Mouse (Mus musculus): ENCODE measurements around the gene Fam213a. TPM values are rescaled to one million over a fixed set of nuclear protein-coding genes. Genes with fewer than 3 reads are reported as not detected.

The Fam213a gene
- polyA plus RNA-seq, 1 experiment from 2014 or later: 32.4 TPM

- no peak for TF ChIP-seq EP300 (optimal IDR thresholded peaks at IDR 0.05)
- Histone ChIP-seq H3K9ac (ENCODE audit: low read length) (no peak overlapping the region), H3K4me2 (replicated peaks; ENCODE audit: low read depth) (no peak overlapping the region), H3K27me3 (ENCODE audit: control insufficient read depth, insufficient read depth, low read length) (no peaks in the 10 kb centered on the region), H3K4me3 (ENCODE audit: low read depth, low read length) (no peak overlapping the region), H3K36me3 (ENCODE audit: control insufficient read depth, insufficient read depth, low read length) (peaks cover 6% of the 10 kb centered on the region; the same call in 1 of the 2 replicates), H3K27ac (replicated peaks) (no peak overlapping the region), H3K9me3 (ENCODE audit: control insufficient read depth, low read length) (no peaks in the 10 kb centered on the region), H3K4me1 (replicated peaks; ENCODE audit: control insufficient read depth, insufficient read depth) (peaks cover 2% of the 10 kb centered on the region; the same call in 1 of the 2 replicates)
- 90% methylated on average over 5 of the region's 5 CpGs for WGBS
- ATAC-seq (ENCODE audit: low FRiP score, low TSS enrichment): no peak
- no peak for DNase-seq (ENCODE audit: low spot score)
Measured at GRCm38 (mm10) chr14:41001576-41001975, 12.0 kb downstream of the Fam213a start.

GRCm38 (mm10) chr14:41000801-41001200 is 12.8 kb downstream of the Fam213a start:
- TF ChIP-seq EP300 (optimal IDR thresholded peaks at IDR 0.05): no peak
- no peak for TF ChIP-seq CTCF (IDR thresholded peaks at IDR 0.05; ENCODE audit: low read depth)
- 80% methylated on average over 4 of the region's 4 CpGs for WGBS
- Histone ChIP-seq H3K4me2 (replicated peaks; ENCODE audit: low read depth) (no peak overlapping the region), H3K4me3 (ENCODE audit: low read depth, low read length) (no peak overlapping the region), H3K27me3 (ENCODE audit: control insufficient read depth, insufficient read depth, low read length) (no peaks in the 10 kb centered on the region), H3K4me1 (replicated peaks; ENCODE audit: control insufficient read depth, insufficient read depth) (0 out of 2 replicates have a peak, but pooled peaks cover 2% of the 10 kb centered on the region), H3K9me3 (ENCODE audit: control insufficient read depth, low read length) (no peaks in the 10 kb centered on the region), H3K36me3 (ENCODE audit: control insufficient read depth, insufficient read depth, low read length) (peaks cover 6% of the 10 kb centered on the region; the same call in 1 of the 2 replicates), H3K27ac (replicated peaks) (no peak overlapping the region), H3K9ac (ENCODE audit: low read length) (no peak overlapping the region)
- ATAC-seq (ENCODE audit: low FRiP score, low TSS enrichment) (no peak), DNase-seq (ENCODE audit: low spot score) (no peak)

- Histone ChIP-seq H3K9me3 (ENCODE audit: control insufficient read depth, low read length) (no peaks in the 10 kb centered on the region), H3K36me3 (ENCODE audit: control insufficient read depth, insufficient read depth, low read length) (peaks cover 6% of the 10 kb centered on the region; the same call in 1 of the 2 replicates), H3K4me1 (replicated peaks; ENCODE audit: control insufficient read depth, insufficient read depth) (0 out of 2 replicates have a peak, but pooled peaks cover 2% of the 10 kb centered on the region), H3K27me3 (ENCODE audit: control insufficient read depth, insufficient read depth, low read length) (no peaks in the 10 kb centered on the region), H3K4me3 (ENCODE audit: low read depth, low read length) (no peak overlapping the region), H3K27ac (replicated peaks) (no peak overlapping the region), H3K4me2 (replicated peaks; ENCODE audit: low read depth) (no peak overlapping the region), H3K9ac (ENCODE audit: low read length) (no peak overlapping the region)
- TF ChIP-seq CTCF (IDR thresholded peaks at IDR 0.05; ENCODE audit: low read depth) (no peak), EP300 (optimal IDR thresholded peaks at IDR 0.05) (no peak)
- DNase-seq (ENCODE audit: low spot score): no peak
- ATAC-seq (ENCODE audit: low FRiP score, low TSS enrichment): no peak
- WGBS: 88% methylated on average over 7 of the region's 7 CpGs
Measured at GRCm38 (mm10) chr14:40999904-41000645, 13.5 kb downstream of the Fam213a start.

- TF ChIP-seq EP300 (optimal IDR thresholded peaks at IDR 0.05): no peak
- no peak for TF ChIP-seq CTCF (IDR thresholded peaks at IDR 0.05; ENCODE audit: low read depth)
Measured at GRCm38 (mm10) chr14:40996171-40996570, 17.4 kb downstream of the Fam213a start.

GRCm38 (mm10) chr14:40992464-40992863 is 21.1 kb downstream of the Fam213a start:
- Histone ChIP-seq H3K9me3 (ENCODE audit: control insufficient read depth, low read length) (no peaks in the 10 kb centered on the region), H3K4me2 (replicated peaks; ENCODE audit: low read depth) (no peak overlapping the region), H3K27me3 (ENCODE audit: control insufficient read depth, insufficient read depth, low read length) (no peaks in the 10 kb centered on the region), H3K36me3 (ENCODE audit: control insufficient read depth, insufficient read depth, low read length) (0 out of 2 replicates have a peak, but pooled peaks cover 3% of the 10 kb centered on the region), H3K9ac (ENCODE audit: low read length) (no peak overlapping the region), H3K4me3 (ENCODE audit: low read depth, low read length) (no peak overlapping the region), H3K27ac (replicated peaks) (no peak overlapping the region), H3K4me1 (replicated peaks; ENCODE audit: control insufficient read depth, insufficient read depth) (no peaks in the 10 kb centered on the region)
- ATAC-seq (ENCODE audit: low FRiP score, low TSS enrichment): peak; percentile 50; the same call in 1 of the 2 replicates
- no peak for TF ChIP-seq CTCF (IDR thresholded peaks at IDR 0.05; ENCODE audit: low read depth)
- TF ChIP-seq EP300 (optimal IDR thresholded peaks at IDR 0.05): no peak
- WGBS: 62% methylated on average over 6 of the region's 6 CpGs
- DNase-seq (ENCODE audit: low spot score): no peak

More at GRCm38 (mm10) chr14:40996171-40996570, 17.4 kb downstream of the Fam213a start:
- peak; percentile 51 for DNase-seq (ENCODE audit: low spot score)
- 57% methylated on average over 3 of the region's 3 CpGs for WGBS
- Histone ChIP-seq H3K4me1 (replicated peaks; ENCODE audit: control insufficient read depth, insufficient read depth) (no peaks in the 10 kb centered on the region), H3K27ac (replicated peaks) (no peak overlapping the region), H3K27me3 (ENCODE audit: control insufficient read depth, insufficient read depth, low read length) (no peaks in the 10 kb centered on the region), H3K9me3 (ENCODE audit: control insufficient read depth, low read length) (no peaks in the 10 kb centered on the region), H3K36me3 (ENCODE audit: control insufficient read depth, insufficient read depth, low read length) (peaks cover 6% of the 10 kb centered on the region; the same call in 1 of the 2 replicates), H3K9ac (ENCODE audit: low read length) (no peak overlapping the region), H3K4me2 (replicated peaks; ENCODE audit: low read depth) (no peak overlapping the region), H3K4me3 (ENCODE audit: low read depth, low read length) (no peak overlapping the region)
- peak; percentile 81 for ATAC-seq (ENCODE audit: low FRiP score, low TSS enrichment)

GRCm38 (mm10) chr14:40988780-40989179 is 24.8 kb downstream of the Fam213a start:
- DNase-seq (ENCODE audit: low spot score) (no peak), ATAC-seq (ENCODE audit: low FRiP score, low TSS enrichment) (no peak)
- Histone ChIP-seq H3K9ac (ENCODE audit: low read length) (no peak overlapping the region), H3K4me3 (ENCODE audit: low read depth, low read length) (no peak overlapping the region), H3K9me3 (ENCODE audit: control insufficient read depth, low read length) (no peaks in the 10 kb centered on the region), H3K27me3 (ENCODE audit: control insufficient read depth, insufficient read depth, low read length) (no peaks in the 10 kb centered on the region), H3K4me1 (replicated peaks; ENCODE audit: control insufficient read depth, insufficient read depth) (no peaks in the 10 kb centered on the region), H3K27ac (replicated peaks) (no peak overlapping the region), H3K4me2 (replicated peaks; ENCODE audit: low read depth) (no peak overlapping the region), H3K36me3 (ENCODE audit: control insufficient read depth, insufficient read depth, low read length) (no peaks in the 10 kb centered on the region)
- TF ChIP-seq CTCF (IDR thresholded peaks at IDR 0.05; ENCODE audit: low read depth) (no peak), EP300 (optimal IDR thresholded peaks at IDR 0.05) (no peak)
- WGBS: 77% methylated on average over 5 of the region's 5 CpGs
